Mouse (Mus musculus): ENCODE measurements around the gene AI467606. TPM values are rescaled to one million over a fixed set of nuclear protein-coding genes. Genes with fewer than 3 reads are reported as not detected.

Gene AI467606
- total RNA-seq, 2 experiments from 2014 or later, result 12.7 to 18.0 TPM

DNA sequence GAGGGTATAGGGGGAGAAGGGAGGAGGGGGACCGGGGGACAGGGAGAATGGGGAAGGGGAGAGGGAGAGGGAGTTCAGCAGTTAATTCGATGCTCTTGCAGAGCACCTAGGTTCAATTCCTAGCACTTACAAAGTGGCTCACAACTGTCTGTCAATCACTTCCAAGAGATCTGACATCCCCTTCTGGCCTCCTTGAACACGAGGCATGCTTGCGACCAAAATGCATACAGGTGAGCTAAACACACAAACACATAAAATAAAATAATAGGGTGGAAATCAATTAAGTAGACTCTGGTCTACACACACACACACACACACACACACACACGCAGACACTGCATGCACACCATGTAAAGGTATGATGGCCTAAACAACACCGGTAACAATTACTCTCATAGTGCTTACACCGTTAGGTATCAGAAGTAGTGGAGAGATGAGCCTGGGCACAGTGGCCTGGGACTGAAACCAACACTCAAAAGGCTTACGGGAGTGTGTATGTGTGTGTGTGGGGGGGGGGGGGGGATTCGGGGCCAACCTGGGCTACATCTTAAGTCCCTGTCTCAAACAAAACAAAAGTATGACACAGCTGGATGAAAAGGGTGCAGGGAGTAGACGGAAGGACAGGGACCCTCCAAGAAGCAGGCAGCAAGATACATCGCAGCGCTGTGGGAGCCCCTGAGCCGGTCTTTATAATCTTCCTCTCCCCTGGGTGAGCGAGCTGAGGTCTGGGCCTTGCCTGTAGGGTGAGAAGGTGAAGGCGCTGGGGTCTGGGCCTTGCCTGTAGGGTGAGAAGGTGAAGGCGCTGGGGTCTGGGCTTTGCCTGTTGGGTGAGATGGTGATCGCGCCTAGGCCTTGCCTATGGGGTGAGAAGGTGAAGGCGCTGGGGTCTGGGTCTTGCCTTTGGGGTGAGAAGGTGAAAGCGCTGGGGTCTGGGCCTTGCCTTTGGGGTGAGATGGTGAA is 725 bp upstream of the AI467606 start:
- peak; percentile 10 for ATAC-seq (replicated peaks; ENCODE audit: low FRiP score, poor library complexity, severe bottlenecking)

DNA sequence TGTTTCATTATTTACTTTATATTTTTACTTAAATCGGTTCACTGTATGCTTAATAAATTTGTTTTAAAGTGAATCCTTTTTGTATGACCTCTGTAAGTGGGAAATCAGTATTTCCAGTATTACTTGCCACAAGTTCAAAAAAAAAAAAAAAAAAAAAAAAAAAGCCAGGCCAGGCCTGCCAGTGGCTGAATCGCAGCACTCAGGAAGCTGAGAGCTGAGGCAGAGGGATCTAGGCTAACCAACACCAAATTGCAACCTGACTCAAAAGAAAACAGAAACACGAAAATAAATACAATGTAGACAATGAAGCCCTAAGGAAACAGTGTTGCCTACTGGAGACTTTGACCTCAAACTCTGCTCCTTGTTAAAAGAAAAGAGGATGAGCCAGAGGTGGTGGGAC is 2.8 kb downstream of the AI467606 start:
- ATAC-seq (replicated peaks; ENCODE audit: low FRiP score, poor library complexity, severe bottlenecking), result no peak

DNA sequence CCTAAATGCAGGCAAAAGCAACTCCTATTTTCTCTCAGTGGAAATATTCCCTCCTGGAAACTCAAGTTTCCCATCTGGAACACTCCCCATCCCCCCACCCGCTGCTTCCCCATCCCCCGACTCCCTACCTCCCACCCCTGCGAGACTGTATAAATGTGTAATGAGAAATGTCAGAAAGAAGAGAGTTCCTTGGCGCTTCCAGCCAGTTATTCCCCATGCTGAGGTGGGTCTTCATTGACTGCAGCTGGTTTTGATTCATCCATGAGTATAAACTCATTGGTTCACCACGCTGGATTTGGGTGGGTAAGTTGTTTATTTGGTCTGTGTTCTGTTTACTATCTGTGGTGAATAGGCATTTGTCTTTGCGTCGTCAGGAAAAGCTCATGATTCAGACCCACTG is 5.3 kb downstream of the AI467606 start:
- no peak for ATAC-seq (replicated peaks; ENCODE audit: low FRiP score, poor library complexity, severe bottlenecking)

DNA sequence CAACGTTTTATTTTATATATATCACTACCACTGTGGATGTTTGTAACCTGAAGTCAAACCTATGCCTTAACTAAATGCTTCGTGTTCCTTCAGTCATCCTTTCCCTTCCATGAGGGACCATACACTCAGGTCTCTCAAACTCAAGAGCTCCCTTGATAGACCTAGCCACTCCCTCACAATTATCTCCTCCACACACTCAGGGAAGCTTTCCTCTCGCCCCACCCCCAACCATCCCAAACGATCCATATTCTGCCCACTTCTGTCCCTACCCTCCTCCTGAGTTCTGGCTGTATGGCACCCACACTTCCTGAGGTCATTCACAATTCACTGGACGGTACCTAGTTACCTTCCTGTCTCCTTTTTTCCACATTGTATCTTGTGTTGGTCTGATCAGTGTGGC is 7.4 kb downstream of the AI467606 start:
- peak; percentile 80 for ATAC-seq (replicated peaks; ENCODE audit: low FRiP score, poor library complexity, severe bottlenecking)

DNA sequence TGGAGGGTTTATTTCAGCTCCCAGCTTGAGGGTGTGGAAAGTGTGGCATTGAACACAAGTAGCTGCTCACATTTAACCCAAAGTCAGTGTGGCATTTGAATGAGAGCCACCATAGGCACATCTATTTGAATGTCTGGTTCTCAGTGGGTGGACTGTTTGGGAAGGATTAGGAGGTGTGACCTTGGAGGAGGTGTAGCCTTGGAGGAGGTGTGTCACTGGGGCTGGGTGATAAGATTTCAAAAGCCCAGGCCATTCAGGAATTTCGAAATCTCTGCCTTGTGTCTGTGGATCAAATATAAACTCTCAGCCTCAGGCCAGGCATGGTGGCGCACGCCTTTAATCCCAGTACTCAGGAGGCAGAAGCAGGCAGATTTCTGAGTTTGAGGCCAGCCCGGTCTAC is 7.8 kb downstream of the AI467606 start:
- ATAC-seq (replicated peaks; ENCODE audit: low FRiP score, poor library complexity, severe bottlenecking), result peak; percentile 62

DNA sequence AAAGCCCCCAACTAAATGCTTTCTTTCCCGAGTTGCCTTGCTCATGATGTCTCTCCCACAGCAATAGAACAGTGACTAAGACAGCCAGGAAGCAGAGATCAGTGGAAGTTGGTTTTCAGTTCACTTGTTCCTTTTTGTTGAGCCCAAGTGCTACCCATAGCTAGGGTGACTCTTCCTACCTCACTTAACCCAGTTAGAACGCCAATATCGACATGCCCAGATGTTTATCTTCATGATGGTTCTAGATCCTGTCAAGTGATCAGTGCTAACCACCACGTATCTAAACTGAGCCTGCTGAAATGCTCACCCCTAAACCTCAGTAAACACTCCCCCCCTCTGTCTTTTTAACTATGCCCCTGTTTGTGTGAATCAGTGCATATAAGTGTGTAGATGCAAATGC is 8.4 kb downstream of the AI467606 start:
- no peak for ATAC-seq (replicated peaks; ENCODE audit: low FRiP score, poor library complexity, severe bottlenecking)

DNA sequence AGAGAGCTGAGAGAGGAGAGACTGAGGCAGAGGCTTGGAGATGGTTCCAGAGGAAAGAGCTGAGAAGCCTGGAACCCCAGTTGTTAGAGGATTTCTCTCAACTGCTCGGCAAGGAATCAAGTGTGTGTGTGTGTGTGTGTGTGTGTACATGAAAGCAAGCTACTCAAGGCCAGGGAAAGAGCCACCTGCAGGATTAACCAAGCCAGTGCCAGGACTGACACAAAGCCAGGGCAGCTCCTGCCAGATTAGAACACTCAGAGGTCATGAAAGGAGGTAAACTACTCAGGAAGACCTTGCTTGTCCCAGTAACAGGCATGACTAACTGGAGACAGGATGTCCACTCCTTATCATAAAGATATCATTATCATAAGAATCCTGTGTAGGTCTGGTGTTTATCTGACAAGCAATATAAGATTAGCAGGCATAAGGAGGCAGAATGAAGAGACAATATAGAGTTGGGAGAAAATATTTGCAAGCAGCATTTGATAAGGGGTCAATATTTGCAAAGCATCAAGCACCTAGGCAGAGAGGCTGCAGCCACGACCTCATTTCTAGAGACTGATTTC is 10.4 kb downstream of the AI467606 start:
- no peak for ATAC-seq (replicated peaks; ENCODE audit: low FRiP score, poor library complexity, severe bottlenecking)

DNA sequence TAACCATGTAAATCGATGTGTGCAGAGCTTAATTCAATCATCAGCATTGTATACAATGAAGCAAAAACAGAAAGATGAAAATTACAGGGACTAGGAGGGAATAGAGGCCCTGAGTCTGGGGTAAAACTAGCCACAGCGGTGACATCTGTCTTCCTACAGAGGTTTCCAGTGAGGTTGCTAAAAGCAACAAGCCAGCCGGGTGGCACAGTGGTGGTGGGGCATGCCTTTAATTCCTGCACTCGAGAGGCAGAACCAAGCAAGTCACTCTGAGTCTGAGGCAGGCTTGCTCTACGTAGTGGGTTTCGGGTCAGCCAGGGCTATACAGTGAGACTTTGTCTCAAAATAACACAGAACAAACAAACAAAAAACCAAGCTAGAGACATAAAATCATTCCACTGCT is 11.0 kb downstream of the AI467606 start:
- ATAC-seq (replicated peaks; ENCODE audit: low FRiP score, poor library complexity, severe bottlenecking), result no peak

DNA sequence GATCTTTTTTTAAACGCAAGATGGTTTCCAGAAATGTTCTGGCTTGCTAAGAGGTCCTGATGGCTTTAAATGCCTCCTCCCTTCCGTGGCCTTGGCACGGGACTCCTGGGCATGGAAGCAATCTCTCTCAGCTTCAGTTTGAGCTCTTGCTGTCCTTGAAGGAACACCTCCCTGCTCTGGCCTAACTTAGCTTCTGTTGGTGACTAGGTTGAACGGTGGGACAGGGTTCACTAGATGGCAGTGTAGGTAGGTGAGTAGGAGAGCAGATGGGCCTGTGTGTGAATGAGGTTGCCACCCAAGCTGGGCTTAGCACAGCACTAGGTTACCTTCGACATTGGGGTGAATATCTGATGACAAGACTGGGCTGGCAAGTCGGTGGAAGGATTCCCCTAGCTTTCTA is 12.8 kb downstream of the AI467606 start:
- ATAC-seq (replicated peaks; ENCODE audit: low FRiP score, poor library complexity, severe bottlenecking), result peak; percentile 67

DNA sequence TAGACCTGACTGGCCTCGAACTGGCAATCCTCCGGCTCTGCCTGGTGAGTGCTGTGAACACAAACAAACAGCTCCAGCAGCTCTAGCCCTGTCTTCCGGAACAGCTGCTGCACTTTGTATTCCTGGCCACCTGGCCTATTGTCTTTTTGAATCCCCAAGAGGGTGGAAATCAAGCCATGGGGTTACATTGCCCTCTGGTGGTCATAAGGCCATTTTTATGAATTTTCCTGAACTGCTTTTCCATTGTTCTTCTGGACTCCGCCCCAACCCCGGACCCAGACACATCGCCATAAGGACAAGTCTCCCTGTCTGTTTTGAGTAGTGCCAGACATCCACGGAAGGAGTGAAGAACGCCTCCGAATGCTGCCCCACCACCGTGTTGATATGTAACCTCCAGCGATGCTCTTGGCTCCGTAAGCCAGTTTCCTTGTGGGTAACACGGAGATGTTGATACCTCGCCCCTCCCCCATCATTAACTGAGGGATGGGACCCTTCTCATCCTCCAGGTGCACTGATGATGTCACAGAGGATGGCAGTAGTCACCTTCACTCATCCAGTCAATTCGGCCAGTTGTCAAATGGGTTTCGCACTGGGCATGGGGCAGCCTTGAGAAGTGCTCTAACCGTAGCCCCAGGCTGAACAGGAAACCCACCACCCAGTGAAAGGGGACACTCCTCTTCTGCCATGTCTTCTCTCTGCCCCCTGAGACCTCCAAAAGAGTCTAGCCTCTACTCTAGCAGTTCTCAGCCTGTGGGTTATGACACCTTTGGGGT is 13.6 kb downstream of the AI467606 start:
- ATAC-seq (replicated peaks; ENCODE audit: low FRiP score, poor library complexity, severe bottlenecking), result peak; percentile 71

DNA sequence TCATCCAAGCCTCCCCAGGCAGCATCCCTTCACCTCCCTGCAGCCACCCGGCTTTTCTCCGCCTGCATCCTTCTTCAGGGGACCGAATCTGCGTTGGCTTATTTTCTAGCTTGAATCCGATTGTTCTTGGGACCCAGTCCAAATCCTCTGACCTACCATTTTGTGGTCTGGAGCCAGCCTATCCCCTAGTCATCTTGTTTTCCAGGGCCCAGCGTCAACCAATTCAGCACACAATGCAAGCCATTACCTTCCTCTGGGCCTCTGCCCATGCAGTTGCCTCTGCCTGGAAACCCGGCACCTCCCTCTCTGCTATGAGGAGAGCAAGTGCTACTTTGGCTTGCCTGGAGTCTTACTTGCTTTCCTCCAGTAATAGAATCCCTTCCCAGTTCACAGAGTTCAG is 14.4 kb downstream of the AI467606 start:
- no peak for ATAC-seq (replicated peaks; ENCODE audit: low FRiP score, poor library complexity, severe bottlenecking)

DNA sequence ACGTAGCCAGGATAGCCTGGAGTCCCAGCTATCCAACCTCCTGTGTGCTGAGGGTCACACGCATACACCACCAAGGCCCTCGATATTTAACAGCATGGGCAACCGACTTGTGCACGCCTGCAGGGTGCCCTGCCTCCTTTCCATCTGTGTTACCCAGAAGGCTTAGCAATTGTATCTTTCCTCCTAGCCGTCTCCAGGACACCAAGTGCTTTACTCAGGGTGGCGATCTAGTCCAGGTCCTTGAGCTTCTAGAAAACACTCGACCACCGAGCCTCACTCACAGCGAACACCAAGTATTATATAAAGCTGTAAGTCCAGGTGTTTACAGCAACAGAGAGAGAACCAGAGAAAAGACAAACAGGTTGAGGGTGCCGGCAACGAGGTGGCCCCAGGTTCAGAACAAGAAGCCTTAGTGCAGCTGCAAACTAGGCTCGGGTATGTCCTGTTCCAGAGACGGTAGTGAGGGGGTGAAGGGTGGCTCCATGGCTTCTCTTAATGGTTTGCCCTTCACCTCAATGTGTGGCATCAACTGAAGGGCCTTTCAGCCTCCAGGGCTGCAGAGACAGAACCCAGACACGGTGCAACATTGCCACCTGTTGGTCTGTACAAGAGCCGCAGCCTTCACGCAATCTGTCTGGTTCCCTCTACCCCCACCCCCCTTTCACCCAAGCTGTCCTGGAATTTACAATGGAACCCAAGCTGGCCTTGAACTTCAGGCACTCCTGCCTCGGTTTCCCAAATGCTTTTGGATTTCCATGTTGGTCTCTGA is 19.3 kb downstream of the AI467606 start:
- ATAC-seq (replicated peaks; ENCODE audit: low FRiP score, poor library complexity, severe bottlenecking), result peak; percentile 72

DNA sequence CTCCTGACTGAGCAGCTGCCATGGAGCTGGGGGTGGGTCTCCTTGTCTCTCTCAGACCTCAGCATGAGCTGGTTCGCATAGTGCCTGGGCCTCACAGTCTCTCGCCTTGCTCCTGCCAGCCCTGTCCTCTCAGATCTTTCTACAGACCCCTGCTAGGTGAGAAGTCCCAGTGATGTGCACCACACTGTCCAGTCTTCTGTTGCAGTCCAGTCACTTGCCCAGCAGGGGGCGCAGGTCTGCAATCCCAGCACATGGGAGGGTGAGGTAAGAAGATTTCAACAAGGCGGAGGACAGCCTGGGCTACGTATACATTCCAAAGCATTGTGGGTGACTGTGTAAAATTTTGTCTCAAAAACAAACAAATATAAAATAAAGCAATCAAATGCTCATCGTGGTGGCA is 20.3 kb downstream of the AI467606 start:
- ATAC-seq (replicated peaks; ENCODE audit: low FRiP score, poor library complexity, severe bottlenecking), result peak; percentile 69

DNA sequence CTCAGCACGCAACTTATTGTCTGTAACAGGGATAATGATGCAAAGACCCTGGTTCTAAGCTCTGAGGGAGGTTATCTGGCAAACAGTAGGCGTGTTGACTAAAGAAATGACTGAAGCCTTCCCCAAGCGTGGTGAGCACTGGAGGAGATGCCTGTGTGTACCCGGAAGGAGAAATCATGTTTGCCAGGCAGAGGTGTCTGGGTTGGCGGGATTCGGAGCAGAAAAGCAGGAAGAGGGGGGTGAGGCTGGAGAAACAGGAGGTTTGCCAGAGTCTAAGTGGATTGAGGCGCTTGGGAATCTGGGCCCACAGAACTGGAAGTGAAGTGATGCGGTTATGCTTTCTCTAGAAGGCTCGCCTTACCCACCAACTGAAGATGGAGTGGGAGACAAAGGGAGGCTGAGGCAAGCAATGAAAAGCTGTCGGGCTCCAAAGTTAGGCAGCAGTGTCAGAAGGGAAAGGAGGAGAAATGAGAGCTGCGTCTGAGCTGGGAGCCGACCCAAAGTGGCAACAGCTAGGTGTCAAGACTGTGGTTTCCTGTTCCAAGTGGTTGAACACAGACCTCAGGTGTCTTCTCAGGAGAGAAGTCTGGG is 21.2 kb downstream of the AI467606 start:
- no peak for ATAC-seq (replicated peaks; ENCODE audit: low FRiP score, poor library complexity, severe bottlenecking)

DNA sequence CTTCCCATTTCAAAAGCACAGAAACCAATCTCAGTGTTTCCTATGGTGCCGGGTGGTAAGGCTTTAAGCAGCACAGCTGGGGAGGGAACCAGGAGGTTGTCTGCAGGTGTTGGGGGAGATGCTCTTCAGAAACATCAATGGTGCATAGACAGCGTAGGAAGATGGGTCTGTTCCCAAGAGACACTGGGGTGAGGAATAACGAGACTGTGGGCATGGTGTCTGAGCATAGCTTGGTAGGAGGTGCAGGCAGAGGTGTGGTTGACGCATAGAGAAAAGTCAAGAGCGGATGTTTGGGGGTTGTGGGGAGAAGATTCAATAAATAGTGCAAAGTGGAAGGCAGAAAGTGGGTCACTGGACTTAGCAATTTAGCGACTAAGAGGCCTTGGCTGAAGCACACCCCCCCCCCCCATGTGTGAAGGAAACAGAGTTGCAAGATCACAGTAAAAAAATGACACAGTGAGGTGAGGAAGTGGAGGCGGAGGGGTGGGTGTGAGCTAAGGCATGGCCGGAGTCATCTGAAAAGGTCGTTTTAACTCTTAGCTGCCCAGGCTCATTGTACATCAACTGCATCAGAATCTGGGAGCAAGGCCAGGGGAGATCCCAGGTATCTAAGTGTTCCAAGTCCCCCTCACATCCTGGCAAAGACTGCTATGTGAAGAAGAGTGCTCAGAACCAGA is 21.9 kb downstream of the AI467606 start:
- no peak for ATAC-seq (replicated peaks; ENCODE audit: low FRiP score, poor library complexity, severe bottlenecking)

DNA sequence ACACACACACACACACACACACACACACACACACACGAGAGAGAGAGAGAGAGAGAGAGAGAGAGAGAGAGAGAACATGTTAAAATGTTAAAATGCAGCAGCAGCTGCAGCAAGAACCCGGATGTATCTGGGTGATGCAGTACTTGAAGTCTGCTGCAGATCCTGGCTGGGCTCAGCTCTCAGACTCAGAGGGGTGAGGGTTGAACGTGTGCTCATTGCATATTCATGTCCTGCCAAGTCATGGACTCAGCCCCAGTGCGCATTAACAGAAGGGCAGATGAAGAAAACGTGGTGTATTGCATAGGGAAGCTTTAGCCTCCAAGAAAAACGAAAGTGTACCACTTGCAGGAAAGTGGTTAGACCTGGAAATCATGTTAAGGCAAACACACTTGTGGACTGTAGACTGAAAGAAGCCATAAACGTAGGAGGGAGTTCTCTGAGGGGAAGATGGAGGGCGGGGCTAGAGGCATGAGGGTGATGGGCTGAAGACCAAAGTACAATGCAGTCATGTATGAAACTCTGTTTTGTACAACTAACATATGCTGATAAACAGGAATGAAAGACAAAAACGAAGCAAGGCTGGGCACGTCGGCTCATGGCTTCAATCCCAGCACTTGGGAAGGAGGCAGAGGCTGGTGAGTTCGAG is 22.6 kb downstream of the AI467606 start:
- ATAC-seq (replicated peaks; ENCODE audit: low FRiP score, poor library complexity, severe bottlenecking), result no peak

DNA sequence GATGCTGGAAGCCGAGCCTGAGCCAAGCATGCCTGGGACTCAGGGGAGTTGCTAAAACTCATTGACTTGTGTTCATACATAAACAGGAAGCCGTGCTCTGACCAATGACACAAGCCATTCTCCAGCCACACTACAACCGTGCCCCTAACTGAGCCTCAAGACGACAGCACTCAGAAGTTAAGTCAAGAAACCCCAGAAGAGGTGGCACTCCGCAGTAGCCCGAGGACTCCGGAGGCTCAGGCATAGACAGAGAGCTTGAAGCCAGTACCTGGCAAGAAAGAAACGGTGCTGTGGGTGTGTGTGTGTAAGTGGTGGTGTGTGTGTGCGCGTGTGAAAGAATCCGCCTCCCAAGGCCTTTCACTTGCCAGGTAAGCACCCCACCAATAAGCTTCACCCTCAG is 23.8 kb downstream of the AI467606 start:
- ATAC-seq (replicated peaks; ENCODE audit: low FRiP score, poor library complexity, severe bottlenecking), result no peak

DNA sequence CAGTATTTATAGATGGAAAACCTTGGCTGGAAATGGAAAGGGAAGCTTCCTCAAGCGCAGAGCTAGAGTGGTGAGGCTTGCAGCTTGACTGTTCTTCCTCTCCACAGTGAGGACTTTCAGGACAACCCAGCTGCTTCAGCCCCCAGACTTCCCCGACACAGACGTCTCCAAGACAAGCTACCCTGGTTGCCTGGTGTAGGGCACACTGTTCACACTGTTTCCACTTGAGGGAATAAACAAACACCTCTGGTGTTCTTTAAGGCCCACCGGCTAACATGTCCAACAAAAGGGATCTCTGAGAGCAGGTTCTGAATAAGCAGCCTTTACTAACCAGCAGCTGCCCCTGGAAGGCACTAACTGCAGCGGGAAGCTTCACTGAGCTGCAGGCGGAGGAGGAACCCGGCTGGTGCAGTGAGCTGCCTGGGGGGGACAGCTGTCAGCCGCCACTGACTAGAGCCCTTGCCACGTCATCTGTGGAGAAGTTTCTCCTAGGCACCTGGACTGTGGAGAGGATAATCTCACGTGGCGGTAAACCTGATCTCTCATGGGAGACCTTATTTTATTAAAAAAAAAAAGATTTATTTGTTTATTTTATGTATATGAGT is 25.3 kb downstream of the AI467606 start:
- ATAC-seq (replicated peaks; ENCODE audit: low FRiP score, poor library complexity, severe bottlenecking), result no peak
